Mouse (Mus musculus) testis, postnatal 10 days (tissue): ENCODE measurements at regions not wholly inside any gene's neighbourhood (a gene's known extent, or its start where the extent isn't known, plus 50 kb on each side); places are given as distances from the start of the nearest gene placed in this dataset.

Source experiments
- DNase-seq: peaks from one replicate; pipeline ENCODE4 v3.0.0; 2021; ENCODE audit warnings: low spot score

GRCm38 (mm10) chr6:28986756-28987155, 73.3 kb upstream of the Lep start:
- no peak for DNase-seq

- DNase-seq, result no peak
Observed at GRCm38 (mm10) chr6:28987386-28987785, 72.6 kb upstream of the Lep start.

- peak; percentile 15 for DNase-seq
Observed at GRCm38 (mm10) chr6:28989433-28989832, 70.6 kb upstream of the Lep start.

- no peak for DNase-seq
Observed at GRCm38 (mm10) chr6:28990210-28990609, 69.8 kb upstream of the Lep start.

- DNase-seq, result no peak
Observed at GRCm38 (mm10) chr6:28994481-28994880, 65.5 kb upstream of the Lep start.

GRCm38 (mm10) chr6:28995701-28996100, 64.3 kb upstream of the Lep start:
- DNase-seq, result no peak

- no peak for DNase-seq
Observed at GRCm38 (mm10) chr6:28999386-29000094, 60.5 kb upstream of the Lep start.

- DNase-seq, result no peak
Observed at GRCm38 (mm10) chr6:29002141-29002540, 57.9 kb upstream of the Lep start.

GRCm38 (mm10) chr6:29002811-29003210, 57.2 kb upstream of the Lep start:
- DNase-seq, result no peak

- no peak for DNase-seq
Observed at GRCm38 (mm10) chr6:29005803-29006202, 54.2 kb upstream of the Lep start.
